10 mouse cellular contexts compared by ENCODE assay signal in the genomic region with DNA sequence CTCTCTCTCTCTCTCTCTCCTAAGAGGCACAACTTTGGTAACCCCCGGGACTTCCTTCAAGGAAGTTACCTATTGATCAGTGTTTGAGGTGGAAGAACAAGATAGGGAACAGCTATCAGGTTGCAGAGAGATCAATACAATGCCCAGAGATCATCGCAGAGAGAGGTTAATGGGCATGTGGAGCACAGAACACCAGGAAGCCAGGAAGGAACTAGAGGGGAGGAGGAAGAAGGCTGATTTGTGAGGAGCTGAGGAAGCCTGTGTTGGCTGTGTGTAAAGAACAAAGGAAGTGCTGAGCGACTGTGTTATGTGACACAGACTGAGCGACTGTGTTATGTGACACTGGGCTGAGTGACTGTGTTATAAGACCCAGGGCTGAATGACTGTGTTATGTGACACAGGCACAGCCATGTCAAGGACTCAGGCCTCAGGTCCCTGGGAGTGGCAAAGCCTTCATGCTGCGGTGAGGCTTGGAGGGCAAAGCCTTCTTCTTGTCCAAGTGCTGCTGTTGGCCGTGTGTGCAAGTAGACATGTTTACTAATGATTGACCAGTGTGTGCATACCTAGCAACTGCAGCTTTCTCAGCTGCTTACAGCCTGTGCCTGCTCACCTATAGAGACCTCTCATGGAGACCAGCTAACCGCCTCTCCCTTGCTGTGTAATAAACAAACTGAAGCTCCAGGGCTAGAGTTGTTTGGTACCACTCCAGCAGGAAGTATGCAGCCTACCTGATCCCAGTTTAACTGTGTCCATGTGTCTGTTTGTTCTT.
A peak's percentile ranks its signal among the peaks of the same experiment; 100 is the strongest.
DNase-seq lines count a peak whose midpoint lies in the region; ATAC-seq and TF ChIP-seq lines count a peak whose summit lies in the region.
"Had no signal": no experiment of that assay in that cellular context is flagged by ENCODE, and none has a peak within 500 bp of the region (broad histone marks: within the 10 kb centered on the region; RNA-seq: fewer than 3 reads in every experiment).

No protein-coding gene starts in this region.

- 70% methylated on average over 7 of the region's 7 CpGs for WGBS in forebrain, embryonic 10.5 days
- WGBS in forebrain, postnatal 0 days = 66% methylated on average over 7 of the region's 7 CpGs
- 36% methylated on average over 7 of the region's 7 CpGs for WGBS in liver, embryonic 12.5 days (ENCODE audit: insufficient replicate concordance)
- 31% methylated on average over 7 of the region's 7 CpGs for WGBS in liver, postnatal 0 days (ENCODE audit: insufficient replicate concordance)
- WGBS in intestine, embryonic 14.5 days = 50% methylated on average over 7 of the region's 7 CpGs
- 35% methylated on average over 7 of the region's 7 CpGs for WGBS in liver, embryonic 13.5 days (ENCODE audit: insufficient replicate concordance)

- H3K4me3 ChIP-seq in forebrain, embryonic 10.5 days = no peak overlapping the region
- no peak overlapping the region for H3K4me3 ChIP-seq in forebrain, postnatal 0 days (ENCODE audit: low read depth, low read length)
- no peak overlapping the region for H3K4me3 ChIP-seq in liver, embryonic 12.5 days
- no peak overlapping the region for H3K4me3 ChIP-seq in liver, postnatal 0 days (ENCODE audit: low read depth, low read length)
- no peak overlapping the region for H3K4me3 ChIP-seq in intestine, embryonic 14.5 days (ENCODE audit: low read depth, low read length)
- H3K4me3 ChIP-seq in liver, embryonic 13.5 days (replicated peaks) = no peak overlapping the region
- H3K4me3 ChIP-seq: megakaryocyte, embryonic 14.5 days had no signal

- no peaks in the 10 kb centered on the region for H3K36me3 ChIP-seq in forebrain, embryonic 10.5 days (replicated peaks)
- no peaks in the 10 kb centered on the region for H3K36me3 ChIP-seq in forebrain, postnatal 0 days (ENCODE audit: insufficient read depth)
- H3K36me3 ChIP-seq in liver, embryonic 12.5 days = no peaks in the 10 kb centered on the region
- no peaks in the 10 kb centered on the region for H3K36me3 ChIP-seq in liver, postnatal 0 days (replicated peaks; ENCODE audit: insufficient read depth, low read length)
- no peaks in the 10 kb centered on the region for H3K36me3 ChIP-seq in intestine, embryonic 14.5 days (ENCODE audit: control insufficient read depth, insufficient read depth, low read length)
- no peaks in the 10 kb centered on the region for H3K36me3 ChIP-seq in liver, embryonic 13.5 days

- H3K27ac ChIP-seq in forebrain, embryonic 10.5 days = peak overlapping the region; percentile 44
- no peak overlapping the region for H3K27ac ChIP-seq in forebrain, postnatal 0 days (ENCODE audit: low read depth, low read length)
- H3K27ac ChIP-seq in liver, embryonic 12.5 days = no peak overlapping the region
- H3K27ac ChIP-seq in liver, postnatal 0 days (ENCODE audit: low read depth) = no peak overlapping the region
- 0 out of 2 replicates have a peak overlapping the region, but pooled peaks have one; percentile 2 for H3K27ac ChIP-seq in intestine, embryonic 14.5 days (ENCODE audit: low read depth)
- no peak overlapping the region for H3K27ac ChIP-seq in liver, embryonic 13.5 days

- H3K4me1 ChIP-seq in forebrain, embryonic 10.5 days = no peaks in the 10 kb centered on the region; the same call in 1 of the 2 replicates
- no peaks in the 10 kb centered on the region for H3K4me1 ChIP-seq in forebrain, postnatal 0 days (ENCODE audit: insufficient read depth)
- peaks cover 8% of the 10 kb centered on the region; the same call in 1 of the 2 replicates for H3K4me1 ChIP-seq in liver, embryonic 12.5 days
- peaks cover 10% of the 10 kb centered on the region; the same call in 1 of the 2 replicates for H3K4me1 ChIP-seq in liver, postnatal 0 days (ENCODE audit: insufficient read depth)
- no peaks in the 10 kb centered on the region for H3K4me1 ChIP-seq in intestine, embryonic 14.5 days (replicated peaks; ENCODE audit: control insufficient read depth, insufficient read depth, low read length)
- H3K4me1 ChIP-seq in liver, embryonic 13.5 days (replicated peaks) = peaks cover 4% of the 10 kb centered on the region; the same call in 1 of the 2 replicates
- H3K4me1 ChIP-seq: megakaryocyte, embryonic 14.5 days had no signal

- H3K9ac ChIP-seq in forebrain, postnatal 0 days = no peak overlapping the region
- no peak overlapping the region for H3K9ac ChIP-seq in liver, embryonic 12.5 days
- H3K9ac ChIP-seq in liver, postnatal 0 days (replicated peaks) = no peak overlapping the region
- no peak overlapping the region for H3K9ac ChIP-seq in intestine, embryonic 14.5 days (ENCODE audit: low read length)
- no peak overlapping the region for H3K9ac ChIP-seq in liver, embryonic 13.5 days

- no peaks in the 10 kb centered on the region for H3K27me3 ChIP-seq in forebrain, embryonic 10.5 days (ENCODE audit: poor library complexity, severe bottlenecking)
- H3K27me3 ChIP-seq in forebrain, postnatal 0 days (ENCODE audit: insufficient read depth, low read length) = no peaks in the 10 kb centered on the region
- no peaks in the 10 kb centered on the region for H3K27me3 ChIP-seq in liver, embryonic 12.5 days (replicated peaks)
- no peaks in the 10 kb centered on the region for H3K27me3 ChIP-seq in liver, postnatal 0 days (ENCODE audit: insufficient read depth, low read length)
- no peaks in the 10 kb centered on the region for H3K27me3 ChIP-seq in intestine, embryonic 14.5 days (replicated peaks; ENCODE audit: control insufficient read depth, insufficient read depth, low read length)
- no peaks in the 10 kb centered on the region for H3K27me3 ChIP-seq in liver, embryonic 13.5 days
- H3K27me3 ChIP-seq: megakaryocyte, embryonic 14.5 days had no signal

- DNase-seq in forebrain, embryonic 10.5 days (ENCODE audit: extremely low spot score, low spot score) = no peak
- DNase-seq in forebrain, postnatal 0 days = no peak
- DNase-seq in liver, postnatal 0 days = no peak
- no peak for DNase-seq in intestine, embryonic 14.5 days (ENCODE audit: low spot score)
- DNase-seq in liver, embryonic 13.5 days = no peak
- no peak for DNase-seq in urinary bladder, postnatal 14 days (ENCODE audit: low spot score)
- no peak for DNase-seq in right cerebral cortex, postnatal 4 days
- DNase-seq: cerebellum, adult 18-20 months had no signal

- no peaks in the 10 kb centered on the region for H3K9me3 ChIP-seq in forebrain, embryonic 10.5 days
- H3K9me3 ChIP-seq in forebrain, postnatal 0 days (ENCODE audit: low read length) = no peaks in the 10 kb centered on the region
- H3K9me3 ChIP-seq in liver, embryonic 12.5 days (replicated peaks) = no peaks in the 10 kb centered on the region
- H3K9me3 ChIP-seq in liver, postnatal 0 days (ENCODE audit: low read length) = no peaks in the 10 kb centered on the region
- H3K9me3 ChIP-seq in intestine, embryonic 14.5 days (ENCODE audit: control insufficient read depth, low read length) = no peaks in the 10 kb centered on the region
- no peaks in the 10 kb centered on the region for H3K9me3 ChIP-seq in liver, embryonic 13.5 days (replicated peaks)
- H3K9me3 ChIP-seq: megakaryocyte, embryonic 14.5 days had no signal

- no peak for TF ChIP-seq EP300 in liver, postnatal 0 days (IDR thresholded peaks at IDR 0.05; ENCODE audit: low read depth)

- TF ChIP-seq CTCF in forebrain, postnatal 0 days (IDR thresholded peaks at IDR 0.05; ENCODE audit: low read depth) = no peak
- TF ChIP-seq CTCF in liver, postnatal 0 days (IDR thresholded peaks at IDR 0.05; ENCODE audit: low read depth) = no peak

- ATAC-seq in forebrain, postnatal 0 days = no peak
- peak; percentile 30; the same call in 1 of the 2 replicates for ATAC-seq in liver, embryonic 12.5 days
- no peak for ATAC-seq in liver, postnatal 0 days
- ATAC-seq in intestine, embryonic 14.5 days (replicated peaks; ENCODE audit: low FRiP score, low TSS enrichment, low read depth) = peak; percentile 55; the same call in 1 of the 2 replicates
- ATAC-seq in liver, embryonic 13.5 days (ENCODE audit: low read depth) = 0 out of 2 replicates have a peak, but pooled peaks have one; percentile 29

- no peak overlapping the region for H3K4me2 ChIP-seq in forebrain, postnatal 0 days (ENCODE audit: low read depth)
- no peak overlapping the region for H3K4me2 ChIP-seq in liver, embryonic 12.5 days
- H3K4me2 ChIP-seq in liver, postnatal 0 days (ENCODE audit: low read depth, low read length) = no peak overlapping the region
- H3K4me2 ChIP-seq in intestine, embryonic 14.5 days (ENCODE audit: low read length) = no peak overlapping the region
- no peak overlapping the region for H3K4me2 ChIP-seq in liver, embryonic 13.5 days

Comparison
In these comparisons a context has a peak if more than half of its experiments do, and no peak if none do; other contexts are left out.
1. H3K27ac ChIP-seq: peak in forebrain, embryonic 10.5 days (single experiment) and intestine, embryonic 14.5 days (single experiment); none in forebrain, postnatal 0 days (single experiment), liver, embryonic 12.5 days (single experiment), liver, postnatal 0 days (single experiment) and liver, embryonic 13.5 days (single experiment).
2. ATAC-seq: peak in liver, embryonic 12.5 days (single experiment), intestine, embryonic 14.5 days (single experiment) and liver, embryonic 13.5 days (single experiment); none in forebrain, postnatal 0 days (single experiment) and liver, postnatal 0 days (single experiment).